ENCODE assay signal across 11 mouse cellular contexts in the genomic region with DNA sequence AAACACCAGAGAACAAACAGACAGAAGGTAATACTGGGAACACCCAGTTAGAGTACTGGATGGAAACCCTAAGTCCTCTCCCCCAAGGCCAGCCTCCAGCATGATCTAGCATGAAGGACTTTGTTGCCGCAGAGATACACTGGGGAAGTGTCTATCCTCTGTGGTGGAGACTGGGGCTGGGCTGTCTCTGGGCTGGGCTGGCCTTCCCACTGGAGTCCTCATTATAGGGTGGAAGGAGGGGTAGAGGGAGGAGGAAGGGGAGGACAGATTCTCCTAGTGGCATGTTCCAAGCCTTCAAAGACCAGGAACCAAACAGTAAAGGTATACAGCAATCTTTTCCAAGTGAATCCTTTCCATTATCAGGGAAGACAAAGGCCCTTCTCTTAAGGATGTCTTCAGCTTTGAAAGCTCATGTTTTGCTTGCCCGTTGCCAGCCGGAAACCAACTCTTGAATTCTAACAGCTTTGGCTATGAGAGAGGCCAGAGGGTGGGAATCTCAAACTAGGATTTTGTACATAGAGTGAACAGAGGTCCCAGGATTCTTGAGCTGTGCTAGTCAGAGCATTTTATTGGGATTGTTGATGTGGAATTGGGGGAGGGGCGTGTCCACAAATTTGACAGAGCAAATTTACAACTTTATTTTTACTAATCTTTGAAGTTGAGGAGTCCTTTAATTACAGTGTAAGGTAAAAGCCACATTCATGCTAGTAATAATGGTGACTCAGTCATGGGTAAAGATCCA.
DNase-seq lines count a peak whose midpoint lies in the region; ATAC-seq lines count a peak whose summit lies in the region.
"Had no signal": no experiment of that assay in that cellular context is flagged by ENCODE, and none has a peak within 500 bp of the region (broad histone marks: within the 10 kb centered on the region; RNA-seq: fewer than 3 reads in every experiment).

No protein-coding gene starts in this region.

- no peaks in the 10 kb centered on the region for H3K27me3 ChIP-seq in kidney, embryonic 15.5 days
- no peaks in the 10 kb centered on the region for H3K27me3 ChIP-seq in embryonic facial prominence, embryonic 15.5 days
- H3K27me3 ChIP-seq in hindbrain, embryonic 13.5 days, result 0 out of 2 replicates have a peak, but pooled peaks cover 3% of the 10 kb centered on the region
- no peaks in the 10 kb centered on the region for H3K27me3 ChIP-seq in midbrain, embryonic 13.5 days

- no peak overlapping the region for H3K27ac ChIP-seq in kidney, embryonic 15.5 days
- peak overlapping the region; percentile 80 for H3K27ac ChIP-seq in embryonic facial prominence, embryonic 15.5 days (replicated peaks)
- peak overlapping the region; percentile 75 for H3K27ac ChIP-seq in hindbrain, embryonic 13.5 days
- peak overlapping the region; percentile 75 for H3K27ac ChIP-seq in midbrain, embryonic 13.5 days

- peaks cover 10% of the 10 kb centered on the region; the same call in 1 of the 2 replicates for H3K4me1 ChIP-seq in kidney, embryonic 15.5 days
- H3K4me1 ChIP-seq in embryonic facial prominence, embryonic 15.5 days, result peaks cover 33% of the 10 kb centered on the region
- peaks cover 26% of the 10 kb centered on the region for H3K4me1 ChIP-seq in hindbrain, embryonic 13.5 days (replicated peaks)
- H3K4me1 ChIP-seq in midbrain, embryonic 13.5 days (replicated peaks), result peaks cover 26% of the 10 kb centered on the region

- WGBS in kidney, embryonic 15.5 days, result 88% methylated on average over 4 of the region's 4 CpGs
- 65% methylated on average over 4 of the region's 4 CpGs for WGBS in embryonic facial prominence, embryonic 15.5 days
- 82% methylated on average over 4 of the region's 4 CpGs for WGBS in hindbrain, embryonic 13.5 days
- WGBS in midbrain, embryonic 13.5 days, result 83% methylated on average over 4 of the region's 4 CpGs

- no peaks in the 10 kb centered on the region for H3K9me3 ChIP-seq in kidney, embryonic 15.5 days (replicated peaks)
- no peaks in the 10 kb centered on the region for H3K9me3 ChIP-seq in embryonic facial prominence, embryonic 15.5 days (replicated peaks)
- no peaks in the 10 kb centered on the region for H3K9me3 ChIP-seq in hindbrain, embryonic 13.5 days
- no peaks in the 10 kb centered on the region for H3K9me3 ChIP-seq in midbrain, embryonic 13.5 days

- H3K9ac ChIP-seq in kidney, embryonic 15.5 days, result no peak overlapping the region
- no peak overlapping the region for H3K9ac ChIP-seq in embryonic facial prominence, embryonic 15.5 days
- H3K9ac ChIP-seq in hindbrain, embryonic 13.5 days, result no peak overlapping the region
- no peak overlapping the region for H3K9ac ChIP-seq in midbrain, embryonic 13.5 days (replicated peaks)

- peak; percentile 43; the same call in 1 of the 2 replicates for ATAC-seq in kidney, embryonic 15.5 days (replicated peaks; ENCODE audit: low FRiP score)
- peak; percentile 40; the same call in 1 of the 2 replicates for ATAC-seq in embryonic facial prominence, embryonic 15.5 days (ENCODE audit: insufficient number of reproducible peaks, low FRiP score, low TSS enrichment, low read depth)
- ATAC-seq in hindbrain, embryonic 13.5 days (ENCODE audit: low FRiP score), result peak; percentile 78
- ATAC-seq in midbrain, embryonic 13.5 days, result peak; percentile 80
- ATAC-seq in erythroid progenitor cell, adult 5-6 weeks (replicated peaks; ENCODE audit: low FRiP score, poor library complexity, severe bottlenecking), result no peak

- no peak overlapping the region for H3K4me2 ChIP-seq in kidney, embryonic 15.5 days
- 0 out of 2 replicates have a peak overlapping the region, but pooled peaks have one; percentile 31 for H3K4me2 ChIP-seq in embryonic facial prominence, embryonic 15.5 days (replicated peaks)
- no peak overlapping the region for H3K4me2 ChIP-seq in hindbrain, embryonic 13.5 days
- H3K4me2 ChIP-seq in midbrain, embryonic 13.5 days (replicated peaks), result no peak overlapping the region

- H3K36me3 ChIP-seq in kidney, embryonic 15.5 days, result no peaks in the 10 kb centered on the region
- no peaks in the 10 kb centered on the region for H3K36me3 ChIP-seq in embryonic facial prominence, embryonic 15.5 days
- no peaks in the 10 kb centered on the region for H3K36me3 ChIP-seq in hindbrain, embryonic 13.5 days
- H3K36me3 ChIP-seq in midbrain, embryonic 13.5 days, result no peaks in the 10 kb centered on the region

- H3K4me3 ChIP-seq in kidney, embryonic 15.5 days (replicated peaks), result no peak overlapping the region
- no peak overlapping the region for H3K4me3 ChIP-seq in embryonic facial prominence, embryonic 15.5 days (replicated peaks)
- H3K4me3 ChIP-seq in hindbrain, embryonic 13.5 days, result no peak overlapping the region
- no peak overlapping the region for H3K4me3 ChIP-seq in midbrain, embryonic 13.5 days (replicated peaks)

- DNase-seq in kidney, postnatal 10 days, result no peak
- no peak for DNase-seq in urinary bladder, adult 18-20 months (ENCODE audit: low spot score in 2 of 2)
- DNase-seq in yolk sac, embryonic 10.5 days (ENCODE audit: low spot score), result no peak
- DNase-seq: kidney, adult 2 months; spleen, adult 18-20 months; thymus, adult 18-20 months had no signal
